Mouse (Mus musculus) spleen, adult 10 weeks (tissue): ENCODE results near the gene Kctd19. TPM values are rescaled to one million over a fixed set of nuclear protein-coding genes. Genes with fewer than 3 reads are reported as not detected.

Source experiments
- polyA plus RNA-seq: library from polyadenylated mRNA; stranded (reverse); fragments of 350-450 nt; fragmentation: Illumina TruSeq; extraction: RNeasy Lipid Tissue Mini Kit (QIAGEN cat#74804); gene quantifications from one replicate; pipeline ENCODE4 v1.2.3, GENCODE M21; 2015; ENCODE audit warnings: low replicate concordance; ENCODE audit not compliant: insufficient read depth

Gene Kctd19
- polyA plus RNA-seq = 0.73 TPM

DNA sequence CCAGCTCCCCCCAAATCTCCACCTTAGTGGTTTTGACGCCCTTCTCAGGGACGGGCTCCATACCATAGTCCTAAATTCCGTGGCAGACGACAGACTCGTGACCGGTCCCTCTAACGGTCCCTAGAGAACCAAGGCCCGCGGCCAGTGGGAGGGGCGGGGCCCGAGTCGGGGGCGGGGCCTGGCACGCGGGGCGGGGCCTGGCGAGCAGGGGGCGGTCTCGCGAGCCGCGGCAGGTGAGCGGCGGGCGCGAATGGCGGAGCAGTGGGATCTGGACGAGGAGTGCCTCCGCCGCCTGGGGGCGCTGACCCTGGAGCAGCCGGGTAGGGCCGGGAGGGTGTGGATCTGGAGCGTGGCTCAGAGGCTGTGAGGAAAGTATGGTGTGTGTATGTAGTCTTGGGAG is at the start of gene Kctd19, which contains the start of gene Lrrc36:
Gene Kctd19, minus strand, starts transcription at position 112 of the 400 bp plus-strand sequence.
Gene Lrrc36, plus strand, starts transcription at position 181 of the 400 bp plus-strand sequence.

DNA sequence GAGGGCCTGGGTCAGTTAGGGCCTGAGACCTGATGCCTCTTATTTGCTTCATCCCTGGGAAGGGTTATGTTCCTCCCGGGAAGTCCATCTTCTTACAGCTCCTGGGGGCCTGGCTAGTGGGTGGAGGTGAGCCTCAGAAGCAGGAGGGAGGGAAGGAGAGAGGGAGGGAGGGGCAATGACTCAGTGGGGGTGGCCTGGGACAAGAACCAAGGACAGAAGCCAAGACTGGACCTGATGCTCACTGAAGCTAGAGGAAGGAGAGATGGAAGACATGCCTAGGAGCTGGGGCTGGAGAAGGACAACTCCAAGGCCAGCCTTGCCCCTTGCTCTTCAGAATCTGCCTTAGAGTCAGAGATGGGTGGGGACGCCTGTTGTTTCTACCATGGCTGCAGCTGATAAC is 40.3 kb downstream of the Kctd19 start, which contains the start of gene Plekhg4:
Gene Plekhg4, plus strand, starts transcription at position 243 of the 400 bp plus-strand sequence.

DNA sequence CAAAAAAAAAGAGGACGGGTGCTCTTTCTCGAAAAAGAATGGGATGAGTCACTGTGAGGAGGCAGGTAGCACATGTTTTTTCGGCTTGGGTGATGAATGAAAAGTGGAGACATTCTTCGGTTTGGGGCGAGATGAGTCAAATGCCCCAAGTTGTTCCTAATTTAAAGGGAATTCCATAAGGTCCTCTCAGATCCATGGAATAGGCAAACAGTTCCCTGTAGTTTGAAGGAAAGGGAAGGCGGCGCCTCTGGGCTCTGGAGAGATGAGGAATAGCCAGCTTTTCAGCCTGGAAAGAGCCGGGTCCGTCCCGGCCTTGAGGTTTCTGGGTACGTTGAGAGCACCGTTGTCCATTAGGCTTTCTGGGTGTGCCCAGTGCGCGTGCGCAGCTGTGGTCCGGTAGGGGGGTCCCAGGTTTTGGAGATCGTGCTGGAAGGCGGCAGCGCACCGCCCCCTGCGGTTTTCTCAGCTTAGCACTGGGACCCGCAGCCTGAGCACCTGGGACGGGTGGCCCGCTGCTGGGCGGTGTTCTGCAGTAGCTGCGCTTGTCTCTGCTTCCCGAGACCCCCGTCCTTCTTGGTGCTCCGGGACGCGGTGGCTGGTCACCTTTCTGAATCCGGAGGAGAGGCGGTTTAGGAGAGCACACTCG is 64.7 kb downstream of the Kctd19 start, which contains the start of gene Slc9a5:
Gene Slc9a5, plus strand, starts transcription at position 394 of the 646 bp plus-strand sequence.

DNA sequence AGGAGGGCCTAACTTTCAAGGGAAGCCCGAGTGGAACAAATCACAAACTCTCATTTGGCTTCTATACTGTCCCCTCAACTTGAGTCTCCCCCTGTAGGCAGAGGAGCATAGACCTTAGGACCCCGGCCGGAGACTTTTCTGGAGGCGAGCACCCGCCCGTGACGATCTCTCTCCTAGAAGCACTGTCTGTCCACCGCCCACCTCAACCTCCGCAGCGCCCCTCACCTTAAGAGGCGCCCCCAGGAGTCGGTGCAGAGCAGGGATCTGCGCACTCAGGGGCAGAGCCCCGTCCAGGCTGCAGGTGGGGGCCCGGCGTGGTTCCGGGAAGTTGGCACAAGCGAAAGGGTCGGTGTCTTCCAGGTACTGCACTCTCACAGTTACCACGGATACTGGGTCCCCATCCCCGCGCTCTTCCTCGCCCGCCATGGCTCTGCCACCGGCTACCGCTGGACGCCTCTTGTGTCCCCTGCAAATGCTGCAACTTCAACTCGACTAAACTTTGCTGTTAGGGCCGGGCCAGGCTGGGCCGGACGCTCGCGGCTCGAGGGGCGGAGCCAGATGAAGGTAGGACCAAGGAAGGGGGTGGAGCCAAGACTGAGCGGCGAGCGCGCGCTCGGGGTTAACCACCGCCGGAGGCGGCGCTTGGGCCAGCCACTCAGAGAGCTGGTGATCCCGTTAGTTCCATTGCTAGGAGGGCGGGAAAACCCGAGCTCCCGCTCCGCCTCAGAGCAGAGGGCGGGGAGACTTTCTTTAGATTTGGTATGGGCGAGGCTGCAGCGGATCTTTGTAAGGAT is 65.7 kb downstream of the Kctd19 start, which contains the start of gene Fhod1:
Gene Fhod1, minus strand, starts transcription at position 526 of the 794 bp plus-strand sequence.

Other genes with a start within 250 kb of the Kctd19 start
- 149 TPM for gene Cbfb, start 242.8 kb downstream of the Kctd19 start, polyA plus RNA-seq
- gene D230025D16Rik, start 188.4 kb downstream of the Kctd19 start, polyA plus RNA-seq = 22.6 TPM
- gene B3gnt9, start 158.3 kb downstream of the Kctd19 start, polyA plus RNA-seq = 4.9 TPM
- 12.7 TPM for gene Tradd, start 148.9 kb downstream of the Kctd19 start, polyA plus RNA-seq
- 3.3 TPM for gene Fbxl8, start 148.9 kb downstream of the Kctd19 start, polyA plus RNA-seq
- gene Hsf4, start 143.7 kb downstream of the Kctd19 start, polyA plus RNA-seq = 0.29 TPM
- gene Nol3, start 137.4 kb downstream of the Kctd19 start, polyA plus RNA-seq = 0.59 TPM
- 4.4 TPM for gene 4931428F04Rik, start 123.6 kb downstream of the Kctd19 start, polyA plus RNA-seq
- 7.8 TPM for gene Exoc3l, start 117.4 kb downstream of the Kctd19 start, polyA plus RNA-seq
- 61.9 TPM for gene E2f4, start 115.8 kb downstream of the Kctd19 start, polyA plus RNA-seq
- 2.7 TPM for gene Elmo3, start 107.9 kb downstream of the Kctd19 start, polyA plus RNA-seq
- 0.98 TPM for gene Lrrc29, start 87.2 kb downstream of the Kctd19 start, polyA plus RNA-seq
- gene Tmem208, start 87.1 kb downstream of the Kctd19 start, polyA plus RNA-seq = 42.6 TPM
- gene Fhod1, start 65.5 kb downstream of the Kctd19 start, polyA plus RNA-seq = 19.5 TPM
- gene Slc9a5, start 64.7 kb downstream of the Kctd19 start, polyA plus RNA-seq = 1.6 TPM
- gene Plekhg4, start 40.2 kb downstream of the Kctd19 start, polyA plus RNA-seq = 0.21 TPM
- not detected for gene Lrrc36, start 69 bp upstream of the Kctd19 start, polyA plus RNA-seq
- gene Tppp3, start 58.0 kb upstream of the Kctd19 start, polyA plus RNA-seq = 1.5 TPM
- gene Zdhhc1, start 83.4 kb upstream of the Kctd19 start, polyA plus RNA-seq = 5.3 TPM
- not detected for gene Hsd11b2, start 105.3 kb upstream of the Kctd19 start, polyA plus RNA-seq
- gene Atp6v0d1, start 152.5 kb upstream of the Kctd19 start, polyA plus RNA-seq = 76.0 TPM
- gene Ripor1, start 191.8 kb upstream of the Kctd19 start, polyA plus RNA-seq = 11.9 TPM
- gene Ctcf, start 223.1 kb upstream of the Kctd19 start, polyA plus RNA-seq = 156 TPM
- not detected for gene Agrp, start 223.9 kb upstream of the Kctd19 start, polyA plus RNA-seq